Mouse (Mus musculus) layer of hippocampus, postnatal 36 days (tissue): ENCODE results near the gene Gpx1. TPM values are rescaled to one million over a fixed set of nuclear protein-coding genes. Genes with fewer than 3 reads are reported as not detected.
A peak's percentile ranks its signal among the peaks of the same experiment; 100 is the strongest.
"Not testable (repeated sequence)": the region's sequence is repeated elsewhere in the genome, so short reads cannot be mapped to it uniquely, and the experiment has no call there.

ENCODE experiments used
- DNase-seq, 2 experiments: peaks; one replicate each; pipeline ENCODE4 v3.0.0; 2022
- total RNA-seq, 2 experiments: library from RNA; stranded (reverse); gene quantifications; 2 replicates each; pipeline ENCODE4 v1.2.3; 2021

Gene Gpx1
- 10 to 100 TPM; 61.2 to 62.8 TPM for total RNA-seq

DNA sequence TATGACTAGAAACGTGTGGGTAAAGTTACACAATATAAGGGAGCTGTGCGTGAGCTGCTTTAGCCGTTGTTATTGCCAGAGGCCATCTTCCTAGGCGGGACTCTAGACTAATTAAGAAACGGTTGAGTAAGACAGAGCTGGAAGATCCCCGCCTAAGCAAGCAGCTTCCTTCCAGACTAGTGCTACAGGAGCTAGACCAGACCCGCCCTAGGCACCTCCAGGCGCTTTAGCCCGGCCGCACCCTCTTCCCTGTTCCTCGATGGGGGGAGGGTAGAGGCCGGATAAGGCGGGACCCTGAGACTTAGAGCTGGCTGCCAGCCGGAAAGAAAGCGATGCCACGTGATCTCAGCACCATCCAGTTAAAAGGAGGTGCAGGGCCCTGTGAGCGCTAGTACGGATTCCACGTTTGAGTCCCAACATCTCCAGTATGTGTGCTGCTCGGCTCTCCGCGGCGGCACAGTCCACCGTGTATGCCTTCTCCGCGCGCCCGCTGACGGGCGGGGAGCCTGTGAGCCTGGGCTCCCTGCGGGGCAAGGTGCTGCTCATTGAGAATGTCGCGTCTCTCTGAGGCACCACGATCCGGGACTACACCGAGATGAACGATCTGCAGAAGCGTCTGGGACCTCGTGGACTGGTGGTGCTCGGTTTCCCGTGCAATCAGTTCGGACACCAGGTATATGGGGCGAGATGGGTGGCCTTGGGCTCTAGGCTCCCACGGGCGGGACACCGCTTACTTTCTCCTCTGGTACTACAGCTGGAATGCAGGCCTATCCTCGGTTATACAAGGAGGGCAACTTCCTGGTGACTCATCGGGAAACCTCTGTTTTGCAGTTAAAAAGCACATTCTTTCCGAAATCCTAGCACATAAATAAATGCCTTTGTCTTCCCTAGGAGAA, at the start of gene Gpx1:
Gene Gpx1, plus strand, starts transcription at position 18 of the 896 bp plus-strand sequence.
- DNase-seq = peak; percentile 79 to 84

DNA sequence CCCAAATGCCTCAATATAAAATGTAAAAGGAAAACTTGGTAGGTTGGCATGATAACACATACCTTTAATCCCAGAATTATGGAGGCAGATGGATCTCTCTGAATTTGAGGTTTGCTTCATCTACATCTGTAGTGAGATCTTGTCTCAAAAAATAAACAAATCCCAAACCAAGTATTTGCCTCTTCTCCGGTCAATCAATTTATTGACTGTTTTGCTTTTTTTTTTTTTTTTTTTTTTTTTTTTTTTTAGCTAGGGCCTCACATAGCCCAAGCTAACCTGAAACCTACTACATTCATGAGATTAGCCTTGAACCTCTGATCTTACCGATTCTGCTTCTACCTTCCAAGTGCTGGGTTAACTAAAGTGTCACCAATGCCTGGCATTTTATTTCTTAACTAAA, 49.4 kb upstream of the Gpx1 start:
- DNase-seq = no peak

DNA sequence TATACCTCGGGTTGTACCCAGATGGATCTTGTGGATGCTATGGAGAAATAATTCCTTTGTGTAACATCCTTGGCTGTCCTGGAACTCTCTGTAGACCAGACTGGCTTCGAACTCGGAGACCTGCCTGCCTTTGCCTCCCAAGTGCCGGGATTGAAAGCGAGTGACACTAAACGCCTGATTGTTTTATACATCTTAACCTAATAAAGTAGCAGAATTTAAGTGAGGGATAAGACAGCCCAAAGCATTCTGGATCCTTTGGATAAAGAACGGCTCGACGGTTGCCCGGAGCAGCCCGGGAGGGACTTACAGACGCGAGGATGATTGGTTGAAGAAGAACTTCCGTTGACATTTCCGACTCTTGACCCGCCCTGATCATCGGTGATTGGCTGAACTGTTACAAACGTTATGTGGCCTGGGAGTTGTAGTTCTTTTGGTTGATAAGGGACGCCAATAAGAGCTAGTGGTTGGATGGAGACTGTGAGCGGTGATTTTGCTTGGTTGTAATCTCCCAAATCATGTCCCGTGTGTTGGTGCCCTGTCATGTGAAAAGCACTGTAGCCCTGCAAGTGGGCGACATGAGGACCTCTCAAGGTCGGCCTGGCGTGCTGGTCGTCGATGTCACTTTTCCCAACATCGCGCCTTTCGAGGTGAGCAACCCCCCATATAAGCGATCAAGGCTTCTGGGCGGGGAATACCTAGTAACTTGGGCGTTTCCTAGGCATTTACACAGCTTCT, 48.5 kb upstream of the Gpx1 start, which contains the start of gene Nicn1:
Gene Nicn1, plus strand, starts transcription at position 414 of the 735 bp plus-strand sequence.
- DNase-seq = peak; percentile 90 to 91

DNA sequence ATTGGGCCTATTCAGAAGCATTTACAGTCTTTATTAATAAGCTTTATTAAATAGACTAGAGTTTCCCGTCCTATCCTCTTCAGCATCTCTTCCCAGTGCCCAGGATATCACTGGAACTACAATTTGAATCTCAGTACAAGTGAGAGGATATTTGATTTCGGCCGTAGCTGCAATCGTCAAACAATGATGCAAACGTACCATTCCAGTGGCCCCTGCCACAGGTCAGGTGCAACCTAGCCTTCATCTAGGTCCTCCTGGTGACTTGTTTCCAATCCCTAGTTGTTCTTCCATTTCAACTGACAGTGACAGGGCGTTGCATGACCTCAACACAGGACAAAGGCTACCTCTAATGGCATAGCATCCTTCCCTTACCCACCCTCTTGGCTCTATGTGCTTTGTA, 47.9 kb upstream of the Gpx1 start:
- DNase-seq = no peak

DNA sequence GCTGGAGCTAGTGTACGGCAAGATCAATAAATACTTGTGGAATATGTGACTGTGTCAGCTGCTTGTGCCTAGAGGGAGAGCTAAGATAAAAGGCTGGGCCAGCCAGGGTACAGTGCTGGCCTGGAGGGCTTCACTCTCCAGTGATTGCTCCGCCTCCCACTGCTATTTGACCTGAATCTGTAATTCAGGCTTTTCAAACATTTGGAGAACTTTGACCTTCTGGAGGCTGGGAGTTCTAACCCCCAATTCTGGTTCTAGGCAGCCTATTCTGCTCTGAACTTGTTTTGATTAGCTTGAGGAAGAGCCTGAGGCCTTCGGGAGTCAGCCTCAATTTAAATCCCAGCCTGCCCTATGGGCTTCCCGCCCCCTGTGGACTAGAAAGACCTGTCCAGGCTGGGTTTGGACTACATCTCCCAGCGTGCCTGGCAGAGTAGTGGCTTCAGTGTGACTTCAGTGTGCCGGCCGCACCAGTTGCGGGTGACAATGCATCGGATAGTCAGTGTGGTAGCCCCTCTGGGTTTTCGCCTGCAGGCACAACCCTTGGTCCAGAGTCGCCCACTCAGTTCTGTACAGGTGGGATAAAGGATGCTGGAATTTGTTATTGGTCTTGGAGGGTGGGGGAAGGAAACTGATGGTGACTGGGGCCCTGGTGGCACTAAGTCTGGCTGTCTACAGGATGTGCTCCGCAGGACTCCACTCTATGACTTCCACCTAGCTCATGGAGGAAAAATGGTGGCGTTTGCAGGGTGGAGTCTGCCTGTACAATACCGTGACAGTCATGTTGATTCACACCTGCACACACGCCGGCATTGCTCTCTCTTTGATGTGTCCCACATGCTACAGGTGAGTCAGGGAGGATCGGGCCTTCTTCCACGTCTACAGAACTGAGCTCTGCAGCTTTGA, 42.0 kb upstream of the Gpx1 start, which contains the start of gene Amt:
Gene Amt, plus strand, starts transcription at position 401 of the 903 bp plus-strand sequence.
- no peak for DNase-seq

DNA sequence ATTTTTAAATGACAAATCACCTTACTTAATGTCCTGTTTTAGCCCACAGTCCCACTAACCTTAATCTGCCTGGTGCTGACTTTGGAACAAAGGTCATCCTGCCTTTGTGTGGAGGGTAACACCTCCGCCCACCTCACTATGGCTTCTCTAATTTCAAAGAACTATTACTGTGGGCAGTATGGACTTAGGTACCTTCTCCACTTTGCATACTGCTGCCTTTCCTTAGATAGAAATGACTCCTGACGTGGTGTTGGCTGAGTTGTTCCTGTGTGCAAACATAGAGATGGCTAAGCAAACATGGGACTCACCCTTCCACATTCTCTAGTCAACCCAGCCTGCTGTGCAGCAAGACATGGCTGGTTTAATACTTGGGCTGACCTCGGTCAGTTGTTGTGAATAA, 36.9 kb upstream of the Gpx1 start:
- no peak for DNase-seq

DNA sequence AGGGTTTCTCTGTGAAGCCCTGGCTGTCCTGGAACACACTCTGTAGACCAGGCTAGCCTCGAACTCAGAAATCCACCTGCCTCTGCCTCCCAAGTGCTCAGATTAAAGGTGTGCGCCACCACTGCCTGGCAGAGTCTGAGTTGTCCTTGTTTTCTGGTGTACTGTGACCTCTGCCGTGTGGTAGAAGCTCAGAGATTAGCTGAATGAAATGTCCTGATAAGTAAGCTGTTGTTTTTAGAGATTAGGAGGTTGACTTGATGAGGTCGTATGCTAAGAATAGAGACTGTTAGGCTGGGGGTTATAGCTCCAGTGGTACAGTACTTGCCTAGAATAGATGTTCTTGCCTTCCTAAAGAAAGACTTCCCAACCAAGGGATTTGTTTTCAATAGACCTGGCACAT, 34.0 kb upstream of the Gpx1 start:
- DNase-seq = no peak

DNA sequence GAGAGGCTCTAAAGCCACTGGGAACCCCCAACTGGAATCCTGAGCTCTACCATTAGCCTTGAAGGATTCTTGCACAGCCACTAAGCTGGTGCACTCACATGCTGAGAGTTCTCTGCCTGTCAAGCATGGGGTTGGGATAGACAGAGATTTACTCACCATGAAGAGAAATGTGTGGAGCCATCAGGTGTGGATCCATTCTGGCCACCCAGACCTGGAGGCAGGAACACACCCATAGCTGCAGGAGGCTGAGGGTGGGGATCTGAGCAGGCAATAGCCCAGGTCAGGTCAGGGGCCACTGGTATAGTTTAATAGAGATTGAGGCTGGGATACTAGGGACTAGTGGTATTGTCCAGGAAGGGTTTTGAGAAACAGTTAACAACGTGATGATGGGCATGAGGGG, 33.5 kb upstream of the Gpx1 start:
- no peak for DNase-seq

DNA sequence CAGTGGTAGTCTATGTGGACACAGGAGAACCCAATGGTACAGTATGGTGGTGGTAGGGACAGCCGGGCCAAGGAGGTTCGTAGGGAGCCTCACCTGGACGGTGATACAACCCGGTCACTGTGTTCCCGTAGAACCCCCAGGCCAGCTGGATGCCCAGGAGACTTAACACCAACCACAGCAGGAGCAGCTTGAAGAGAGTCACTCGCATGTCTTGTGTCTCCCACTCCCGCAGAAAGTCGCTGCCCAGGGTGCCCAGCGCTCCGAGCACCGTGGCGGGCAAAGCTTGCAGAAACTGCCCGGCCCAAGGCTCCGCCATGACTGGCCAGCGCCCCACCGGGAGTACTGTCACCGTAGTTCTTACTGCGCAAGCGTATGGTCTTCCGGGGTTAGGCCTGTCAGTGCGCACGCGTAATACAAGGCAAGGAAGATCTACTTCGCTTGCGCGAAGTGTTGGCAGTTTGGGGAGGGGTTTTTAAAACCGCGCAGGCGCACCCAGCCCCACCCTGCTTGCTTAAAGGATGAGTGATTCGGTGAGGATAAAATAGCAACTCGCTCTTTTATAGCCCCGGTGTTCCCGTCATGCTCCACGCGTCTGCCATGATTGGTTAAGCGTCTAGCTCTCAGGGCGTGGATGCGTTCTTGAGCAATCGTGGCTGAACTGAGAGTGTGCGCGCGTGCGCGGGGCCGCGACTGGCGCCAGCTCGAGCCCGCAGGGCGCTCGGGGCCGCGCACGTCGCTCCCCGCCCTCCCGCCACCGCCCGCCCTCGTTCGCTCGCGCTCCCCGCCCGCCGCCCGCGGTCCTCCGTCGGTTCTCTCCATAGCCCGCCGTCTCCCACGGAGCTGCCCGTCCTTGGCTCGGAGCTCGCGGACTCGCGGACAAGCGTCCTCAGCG, 32.8 kb upstream of the Gpx1 start, which contains the start of the genes Rhoa and Tcta:
Gene Rhoa, plus strand, starts transcription at position 501 of the 892 bp plus-strand sequence.
Gene Tcta, minus strand, starts transcription at position 532 of the 892 bp plus-strand sequence.
- DNase-seq = peak; percentile 99

DNA sequence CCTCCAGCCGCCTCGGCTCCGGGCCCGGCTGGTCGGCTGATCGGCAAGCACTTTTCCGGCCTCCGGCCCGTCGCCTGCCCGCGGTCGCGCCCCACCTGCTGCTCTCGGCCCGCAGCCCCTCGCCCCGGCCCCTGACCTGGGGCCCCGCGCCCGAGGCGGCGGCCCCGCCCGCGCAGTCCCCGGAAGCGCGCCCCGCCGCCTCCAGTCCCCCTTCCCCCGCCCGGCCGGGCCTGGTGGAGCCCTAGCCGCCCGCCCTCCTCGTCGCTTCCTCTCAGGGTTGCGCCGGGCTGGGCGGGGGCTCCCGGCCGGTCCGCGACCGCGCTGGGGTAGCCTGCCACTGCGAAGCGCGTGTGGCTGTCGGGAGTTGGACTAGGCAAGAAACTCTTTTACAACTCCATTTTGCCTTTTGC, 32.1 kb upstream of the Gpx1 start:
- DNase-seq = no peak

DNA sequence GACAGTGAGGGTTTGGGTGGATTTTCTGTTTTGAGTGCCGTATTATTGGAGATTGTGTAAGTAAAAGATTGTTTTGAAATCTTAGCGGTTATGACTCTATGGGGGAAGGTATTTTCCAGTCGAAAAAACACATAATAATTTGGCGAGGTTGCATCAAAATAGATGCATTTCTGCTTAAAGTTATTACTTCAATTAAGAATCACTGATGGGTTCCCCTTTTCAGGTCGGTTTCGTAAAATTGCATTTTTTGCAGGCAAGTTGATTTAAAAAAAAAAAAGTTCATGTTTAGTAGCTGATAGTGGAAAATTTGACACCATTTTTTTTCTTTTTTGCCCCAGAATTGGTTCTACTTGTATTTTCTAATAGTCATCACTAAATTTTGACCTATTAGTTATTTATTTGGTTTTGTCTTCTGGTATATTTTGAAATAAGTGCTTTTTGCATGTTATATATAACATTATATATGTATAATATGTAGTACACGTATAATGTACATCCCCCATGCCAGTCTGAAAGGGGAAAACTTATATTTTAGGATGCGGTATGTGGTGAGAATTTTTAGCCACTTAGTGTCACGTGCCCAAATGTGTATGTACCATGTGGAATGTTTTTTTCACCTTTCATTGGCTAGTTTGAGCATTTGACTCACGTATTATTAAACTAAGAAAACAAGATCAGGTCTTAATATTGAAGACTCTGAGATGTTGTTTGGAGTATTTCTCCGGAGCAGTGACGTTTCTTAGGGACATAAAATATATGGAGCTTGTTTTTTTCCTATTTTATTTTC, 31.5 kb upstream of the Gpx1 start:
- DNase-seq = no peak

DNA sequence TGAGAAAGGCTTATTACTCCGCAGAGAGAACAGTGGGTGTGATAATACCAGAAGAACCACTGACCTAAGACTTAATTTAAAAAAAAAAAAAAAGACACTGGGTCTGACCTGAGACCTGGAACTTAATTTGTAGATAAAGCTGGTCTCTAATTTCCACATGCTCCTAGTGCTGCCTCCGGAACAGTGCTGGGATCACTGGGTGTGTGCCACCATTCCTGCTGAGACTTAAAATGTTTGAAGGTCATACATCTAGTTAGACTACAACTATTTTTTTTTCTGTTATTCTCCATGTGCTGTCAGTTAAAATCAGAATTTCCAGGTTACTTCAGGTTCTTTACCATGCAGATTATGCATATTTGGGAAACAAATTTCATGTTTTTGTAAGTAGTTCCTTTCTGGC, 30.6 kb upstream of the Gpx1 start:
- DNase-seq = no peak

DNA sequence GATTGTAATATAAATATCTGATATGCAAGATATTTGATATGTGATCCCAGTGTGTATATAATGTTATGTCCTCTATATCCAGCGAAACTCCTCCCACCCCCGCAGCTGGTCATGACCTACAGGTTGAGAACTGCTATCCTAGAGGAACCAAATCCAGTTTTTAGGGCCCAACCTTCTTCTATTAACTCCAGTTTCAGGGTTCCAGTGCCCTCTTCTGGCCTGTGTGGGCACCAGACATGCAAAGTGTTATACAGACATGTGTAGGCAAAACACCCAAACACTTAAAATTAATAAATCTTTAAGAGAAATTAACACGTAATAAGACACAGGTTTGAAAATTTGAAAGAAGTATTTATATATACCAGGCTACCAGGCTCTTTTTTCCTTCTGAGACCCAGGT, 21.1 kb upstream of the Gpx1 start:
- DNase-seq = no peak

DNA sequence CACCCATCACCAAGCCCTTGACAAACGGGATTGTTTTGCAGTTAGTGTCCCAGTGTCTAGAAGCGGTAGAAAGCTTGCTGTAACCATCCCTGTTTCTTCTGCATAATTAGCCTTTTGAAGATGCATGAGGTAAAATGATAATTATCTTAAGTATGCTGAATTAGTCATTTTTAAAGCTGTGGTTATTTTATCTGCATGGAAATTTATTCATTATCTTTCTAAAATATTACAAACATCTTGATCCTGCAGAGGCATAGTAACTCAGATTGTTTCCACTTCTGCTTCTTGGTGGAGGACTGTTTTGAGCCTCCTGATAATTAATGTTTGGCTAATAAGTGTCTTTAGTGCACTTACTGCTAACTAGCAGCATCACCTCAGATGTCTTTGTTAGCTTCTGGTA, 20.2 kb upstream of the Gpx1 start:
- no peak for DNase-seq

DNA sequence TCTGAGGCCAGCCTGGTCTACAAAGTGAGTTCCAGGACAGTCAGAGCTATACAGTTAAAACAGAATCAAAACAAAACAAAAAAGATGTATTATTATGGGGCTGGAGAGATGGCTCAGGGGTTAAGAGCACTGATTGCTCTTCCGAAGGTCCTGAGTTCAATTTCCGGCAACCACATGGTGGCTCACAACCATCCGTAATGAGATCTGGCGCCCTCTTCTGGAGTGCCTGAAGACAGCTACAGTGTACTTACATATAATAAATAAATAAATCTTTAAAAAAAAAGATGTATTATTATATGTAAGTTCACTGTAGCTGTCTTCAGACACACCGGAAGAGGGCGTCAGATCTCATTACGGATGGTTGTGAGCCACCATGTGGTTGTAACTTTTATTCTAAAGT, 16.6 kb upstream of the Gpx1 start:
- DNase-seq = not testable (repeated sequence)

DNA sequence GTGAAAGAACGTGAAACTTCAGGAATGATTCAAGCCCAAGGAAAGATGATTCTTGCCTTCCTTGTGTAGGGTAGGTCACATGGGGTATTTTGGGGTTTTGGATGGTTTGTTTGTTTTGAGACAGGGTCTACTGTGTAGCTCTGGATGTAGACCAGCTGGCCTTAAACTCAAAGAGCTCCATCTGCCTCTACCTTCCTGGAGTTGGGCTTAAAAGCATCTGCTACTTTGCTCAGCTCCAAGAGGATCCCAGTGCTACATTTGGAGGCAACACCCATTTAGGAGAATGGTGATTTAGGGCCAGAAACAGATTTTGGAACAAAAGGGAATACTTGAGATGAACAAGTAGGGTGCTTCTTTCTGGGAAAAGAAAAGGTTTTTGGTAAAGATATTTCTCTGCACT, 13.9 kb upstream of the Gpx1 start:
- no peak for DNase-seq

DNA sequence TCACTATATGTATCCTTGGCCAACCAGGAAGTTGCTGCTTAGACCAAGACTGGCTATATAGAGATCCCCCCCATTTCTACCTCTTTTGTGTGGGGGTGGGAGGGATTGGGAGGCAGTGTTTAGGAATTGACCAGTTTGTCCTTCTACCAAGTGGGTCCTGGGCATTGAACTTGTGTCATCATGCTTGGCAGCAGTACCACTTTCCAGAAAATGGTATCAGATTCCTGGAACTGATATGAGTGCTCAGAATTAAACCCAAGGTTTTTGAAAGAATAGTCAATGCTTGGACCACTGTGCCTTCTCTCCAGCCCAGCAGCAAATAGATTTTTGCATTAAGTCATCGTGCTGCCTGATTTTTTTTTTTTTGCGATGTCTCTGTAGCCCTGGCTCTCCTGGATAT, 12.9 kb upstream of the Gpx1 start:
- no peak for DNase-seq

DNA sequence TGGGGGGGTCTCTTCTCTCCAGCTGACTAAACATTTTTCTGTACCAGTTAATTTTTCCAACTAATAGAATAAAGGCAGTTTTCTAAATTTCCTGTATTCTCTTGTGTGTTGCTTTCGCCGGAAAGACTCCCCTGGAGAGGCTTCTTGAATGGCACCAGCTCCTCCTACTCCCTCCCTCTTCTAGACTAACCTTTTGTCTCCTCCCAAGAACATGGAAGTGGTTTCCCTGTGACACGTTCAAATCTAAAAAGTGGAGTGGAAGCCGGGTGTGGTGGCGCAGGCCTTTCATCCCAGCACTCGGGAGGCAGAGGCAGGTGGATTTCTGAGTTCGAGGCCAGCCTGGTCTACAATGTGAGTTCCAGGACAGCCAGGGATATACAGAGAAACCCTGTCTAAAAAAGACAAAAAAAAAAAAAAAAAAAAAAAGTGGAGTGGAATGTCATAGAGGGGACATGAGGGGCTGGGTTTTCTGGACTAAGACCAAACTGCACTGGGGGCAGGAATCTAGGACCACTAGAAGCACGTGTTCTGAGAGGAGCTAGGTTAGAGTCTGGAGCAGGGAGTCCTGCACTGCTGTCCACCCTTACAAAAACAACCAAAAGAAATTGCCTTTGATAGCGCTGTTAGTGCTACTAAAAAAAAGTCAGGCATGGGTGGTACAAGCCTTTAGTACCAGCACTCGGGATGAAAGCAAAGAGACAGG, 704 bp upstream of the Gpx1 start:
- DNase-seq = no peak

DNA sequence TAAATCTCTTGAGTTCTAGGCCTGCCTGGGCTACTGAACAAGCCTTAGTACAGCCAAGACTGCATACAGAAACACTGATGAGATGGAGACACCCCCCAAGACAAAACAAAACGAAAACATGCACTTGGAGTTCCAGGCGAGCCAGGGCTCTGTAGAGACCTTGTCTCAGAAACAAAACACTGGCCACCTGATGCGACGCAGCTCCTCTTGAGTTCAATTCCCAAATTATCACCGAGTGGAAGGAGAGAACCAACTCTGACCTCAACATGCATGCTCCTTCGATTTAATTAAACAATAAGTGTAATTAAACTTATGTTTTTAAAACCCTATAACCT, 185 bp upstream of the Gpx1 start:
- DNase-seq = no peak

DNA sequence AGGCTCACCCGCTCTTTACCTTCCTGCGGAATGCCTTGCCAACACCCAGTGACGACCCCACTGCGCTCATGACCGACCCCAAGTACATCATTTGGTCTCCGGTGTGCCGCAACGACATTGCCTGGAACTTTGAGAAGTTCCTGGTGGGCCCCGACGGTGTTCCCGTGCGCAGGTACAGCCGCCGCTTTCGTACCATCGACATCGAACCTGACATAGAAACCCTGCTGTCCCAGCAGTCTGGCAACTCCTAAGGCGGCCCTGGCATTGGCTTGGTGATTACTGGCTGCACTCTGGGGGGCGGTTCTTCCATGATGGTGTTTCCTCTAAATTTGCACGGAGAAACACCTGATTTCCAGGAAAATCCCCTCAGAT, 1.2 kb downstream of the Gpx1 start:
- no peak for DNase-seq
